Mouse (Mus musculus): Measurements from ENCODE around the gene Creb3l1.

GRCm38 (mm10) chr2:91955121-91955591 lies 69.1 kb downstream of the Creb3l1 start:
- TF ChIP-seq POLR2A (IDR thresholded peaks at IDR 0.05; ENCODE audit: low read depth, low read length) (no peak), CTCF (IDR thresholded peaks at IDR 0.05; ENCODE audit: extremely low read depth, insufficient read length, insufficient replicate concordance, low read depth, low read length) (no peak)

Measured in small intestine, adult 2 months (tissue).